Mouse (Mus musculus): ENCODE results near the gene Zfp637. TPM values are rescaled to one million over a fixed set of nuclear protein-coding genes. Genes with fewer than 3 reads are reported as not detected.
"Not testable (repeated sequence)": the region's sequence is repeated elsewhere in the genome, so short reads cannot be mapped to it uniquely, and the experiment has no call there.

The Zfp637 gene
- 10 to 100 TPM; 30.9 to 38.0 TPM for total RNA-seq (2021)
- long read RNA-seq, experiment 1, transcript Zfp637-208 (3 exons, 659 nt), result minor isoform, 8 of 47 reads
- long read RNA-seq, experiment 1, transcript Zfp637-210 (3 exons, 1,098 nt), result major isoform, 20 of 47 reads
- long read RNA-seq, experiment 1, transcript Zfp637-202 (3 exons, 421 nt), result minor isoform, 5 of 47 reads
- long read RNA-seq, experiment 1, partial matches to known transcripts, result 1 of 47 reads
- long read RNA-seq, experiment 1, other reads (novel, unspliced or antisense), result 10 of 47 reads
- long read RNA-seq, experiment 2, transcript Zfp637-210 (3 exons, 1,098 nt), result major isoform, 9 of 27 reads
- long read RNA-seq, experiment 2, partial matches to known transcripts, result 3 of 27 reads
- long read RNA-seq, experiment 2, other reads (novel, unspliced or antisense), result 2 of 27 reads

- peak; percentile 96 for DNase-seq
Measured at GRCm38 (mm10) chr6:117840686-117841510, at the start of gene Zfp637. Gene Zfp637, plus strand, starts transcription at chr6:117841180.

GRCm38 (mm10) chr6:117795251-117795650, 45.7 kb upstream of the Zfp637 start:
- no peak for DNase-seq

DNA sequence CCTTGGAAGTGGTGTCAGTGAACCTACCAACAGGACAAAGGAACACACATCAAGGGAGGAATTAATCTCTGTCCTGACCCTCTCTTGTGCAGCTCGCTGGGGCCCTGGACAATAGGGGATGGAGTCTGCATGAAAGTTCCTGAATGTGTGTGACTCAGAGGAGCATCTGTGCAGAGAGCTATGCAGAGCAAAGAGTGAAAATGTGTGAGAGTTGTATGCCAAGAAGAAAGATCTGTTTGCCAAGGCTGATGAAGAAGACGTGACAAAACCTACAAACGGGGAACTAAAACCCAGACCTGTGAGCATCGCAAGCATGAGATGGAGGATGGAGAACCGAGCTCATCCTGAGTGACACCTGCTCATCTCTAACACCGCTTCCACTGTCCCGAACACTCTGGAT, 40.2 kb upstream of the Zfp637 start:
- DNase-seq, result no peak

GRCm38 (mm10) chr6:117801801-117802200, 39.2 kb upstream of the Zfp637 start:
- DNase-seq, result no peak

DNA sequence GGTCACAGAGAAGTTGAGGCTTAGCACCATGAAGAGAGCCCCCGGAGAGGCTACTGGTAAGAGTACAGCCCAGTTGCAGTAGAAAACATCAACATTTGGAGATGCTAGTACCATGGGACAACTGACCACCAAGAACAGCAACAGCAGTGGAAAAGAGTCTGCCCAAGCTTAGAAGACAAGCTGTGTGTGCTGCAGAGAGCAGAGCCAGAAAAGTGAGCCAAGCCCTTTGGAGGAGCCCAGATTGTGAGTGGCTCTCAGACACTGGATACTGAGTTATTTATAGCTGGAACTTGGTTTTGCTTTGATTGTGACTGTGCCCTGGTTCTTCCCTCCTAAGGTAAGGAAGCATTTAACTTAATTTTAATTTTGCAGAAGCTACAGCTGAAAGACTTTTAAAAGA, 33.2 kb upstream of the Zfp637 start:
- DNase-seq, result no peak

GRCm38 (mm10) chr6:117809816-117810215, 31.2 kb upstream of the Zfp637 start:
- DNase-seq, result no peak

DNA sequence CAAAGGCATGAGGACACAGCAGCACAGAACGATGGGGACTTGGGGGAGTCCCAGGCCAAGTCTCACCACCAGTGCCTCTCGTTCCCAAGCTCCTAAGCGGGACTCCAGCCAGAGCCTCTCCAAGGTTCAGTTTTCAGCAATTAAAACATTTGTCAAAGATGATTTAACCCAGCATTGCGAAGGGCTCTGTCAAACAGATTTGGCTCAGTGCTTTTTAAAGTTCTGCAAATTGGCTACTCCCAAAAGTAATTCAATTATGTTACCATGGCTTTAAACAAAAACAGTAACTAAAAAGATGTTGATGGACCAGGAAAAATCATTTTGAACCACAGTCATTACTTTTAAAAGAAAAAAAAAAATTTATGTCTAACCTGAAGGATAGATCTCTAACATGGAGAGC, 30.3 kb upstream of the Zfp637 start:
- no peak for DNase-seq

GRCm38 (mm10) chr6:117811256-117811655, 29.7 kb upstream of the Zfp637 start:
- DNase-seq, result no peak

- no peak for DNase-seq
Measured at GRCm38 (mm10) chr6:117814681-117815080, 26.3 kb upstream of the Zfp637 start.

- no peak for DNase-seq
Measured at GRCm38 (mm10) chr6:117817108-117817541, 23.9 kb upstream of the Zfp637 start.

- no peak for DNase-seq
Measured at GRCm38 (mm10) chr6:117820327-117820726, 20.7 kb upstream of the Zfp637 start.

- peak; percentile 80 for DNase-seq
Measured at GRCm38 (mm10) chr6:117825369-117825768, 15.6 kb upstream of the Zfp637 start.

DNA sequence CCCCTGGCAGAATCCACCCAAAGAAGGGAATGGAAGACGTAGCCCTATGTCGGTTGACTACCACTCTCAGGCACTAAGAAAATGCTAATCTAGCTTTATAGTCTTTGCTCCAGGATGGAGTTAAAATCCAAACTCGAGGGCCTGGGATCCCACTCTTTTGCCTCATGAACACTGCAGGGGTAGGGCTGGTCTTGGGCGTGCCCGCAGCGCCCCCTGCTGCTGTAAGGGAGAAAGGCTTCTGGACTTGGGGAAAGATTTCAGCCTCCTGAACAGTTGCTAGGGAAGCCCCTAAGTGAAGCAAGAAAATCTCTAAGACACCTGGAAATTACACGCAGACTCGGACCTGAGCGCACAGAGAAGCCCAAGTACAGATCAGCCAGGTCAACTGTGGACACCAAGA, 12.7 kb upstream of the Zfp637 start:
- DNase-seq, result peak; percentile 82

- DNase-seq, result no peak
Measured at GRCm38 (mm10) chr6:117841511-117841955, 553 bp downstream of the Zfp637 start.

DNA sequence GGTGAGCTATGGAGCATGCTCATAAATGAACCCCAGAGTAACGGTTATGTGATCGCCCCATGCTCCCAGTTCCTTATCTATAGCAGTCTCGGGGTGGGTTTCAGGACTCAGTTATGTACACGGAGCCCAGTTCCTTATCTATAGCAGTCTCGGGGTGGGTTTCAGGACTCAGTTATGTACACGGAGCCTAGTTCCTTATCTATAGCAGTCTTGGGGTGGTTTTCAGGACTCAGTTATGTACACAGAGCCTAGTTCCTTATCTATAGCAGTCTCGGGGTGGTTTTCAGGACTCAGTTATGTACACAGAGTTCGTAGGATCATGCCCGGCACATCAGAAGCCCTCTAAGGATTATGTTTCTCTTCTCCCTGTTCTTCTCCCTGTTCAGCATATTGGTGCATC, 3.6 kb downstream of the Zfp637 start:
- DNase-seq, result no peak

DNA sequence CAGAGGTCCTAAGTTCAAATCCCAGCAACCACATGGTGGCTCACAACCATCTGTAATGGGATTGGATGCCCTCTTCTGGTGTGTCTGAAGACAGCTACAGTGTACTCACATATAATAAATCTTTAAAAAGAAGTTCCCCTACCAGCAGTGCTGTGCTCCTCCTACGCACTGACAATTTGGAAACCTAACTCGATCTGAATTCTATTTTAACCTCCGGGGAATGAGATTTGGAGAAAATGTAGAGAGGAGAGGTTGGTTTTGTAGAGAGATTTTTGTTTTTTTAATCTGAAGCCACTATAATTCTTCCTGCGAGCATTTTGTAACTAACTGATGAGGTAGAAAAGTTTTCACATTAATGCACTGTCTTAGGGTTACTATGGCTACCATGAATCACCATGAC, 5.7 kb downstream of the Zfp637 start:
- DNase-seq, result not testable (repeated sequence)

DNA sequence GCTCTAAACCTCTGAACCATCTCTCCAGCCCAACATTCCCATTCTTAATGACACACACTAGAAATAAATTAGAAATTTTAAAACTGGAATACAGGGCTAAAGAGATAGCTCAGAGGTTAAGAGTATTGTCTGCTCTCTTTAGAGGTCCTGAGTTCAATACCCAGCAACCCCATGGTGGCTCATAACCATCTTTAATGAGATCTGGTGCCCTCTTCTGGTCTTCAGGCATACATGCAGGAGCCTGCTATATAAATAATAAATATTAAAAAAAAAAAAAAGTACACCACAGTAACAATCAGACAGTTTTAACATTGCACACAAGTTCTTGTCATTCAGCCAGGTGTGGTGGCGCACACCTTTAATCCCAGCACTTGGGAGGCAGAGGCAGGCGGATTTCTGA, 6.8 kb downstream of the Zfp637 start:
- DNase-seq, result no peak

DNA sequence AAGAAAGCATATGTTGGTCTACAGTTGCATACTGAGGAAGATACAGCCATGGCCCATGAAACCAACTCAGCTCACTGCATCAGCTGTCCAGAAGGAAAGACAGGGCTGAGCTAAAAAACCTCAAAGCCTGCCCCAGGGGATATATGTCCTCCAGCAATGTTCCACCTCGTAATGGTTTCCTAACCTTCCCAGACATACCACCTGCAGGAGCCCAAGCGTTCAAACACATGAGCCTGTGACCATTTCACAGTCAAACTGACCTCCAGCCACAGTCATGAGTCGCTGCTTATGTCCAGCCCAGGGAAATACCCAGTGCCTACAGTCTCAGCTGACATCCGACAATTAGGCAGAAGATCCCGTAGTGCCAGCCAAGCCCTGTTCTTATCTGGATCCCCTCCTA, 7.6 kb downstream of the Zfp637 start:
- no peak for DNase-seq

DNA sequence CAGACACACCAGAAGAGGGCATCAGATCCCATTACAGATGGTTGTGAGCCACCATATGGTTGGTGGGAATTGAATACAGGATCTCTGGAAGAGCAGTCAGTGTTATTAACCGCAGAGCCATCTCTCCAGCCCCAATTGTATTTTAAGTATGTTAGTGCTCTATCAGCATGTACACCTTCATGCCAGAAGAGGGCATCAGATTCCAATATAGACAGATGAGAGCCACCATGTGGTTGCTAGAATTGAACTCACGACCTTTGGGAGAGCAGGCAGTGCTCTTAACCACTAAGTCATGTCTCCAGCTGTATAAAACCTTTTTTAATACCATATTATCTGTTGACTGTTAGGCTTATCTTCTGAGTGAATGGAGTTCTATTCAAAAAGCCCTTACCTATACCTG, 10.8 kb downstream of the Zfp637 start:
- DNase-seq, result no peak

- DNase-seq, result no peak
Measured at GRCm38 (mm10) chr6:117857990-117858389, 17.0 kb downstream of the Zfp637 start.

GRCm38 (mm10) chr6:117861848-117862247, 20.9 kb downstream of the Zfp637 start, which contains the start of gene Zfp239:
Gene Zfp239, plus strand, starts transcription at chr6:117862100.
- DNase-seq, result no peak

DNA sequence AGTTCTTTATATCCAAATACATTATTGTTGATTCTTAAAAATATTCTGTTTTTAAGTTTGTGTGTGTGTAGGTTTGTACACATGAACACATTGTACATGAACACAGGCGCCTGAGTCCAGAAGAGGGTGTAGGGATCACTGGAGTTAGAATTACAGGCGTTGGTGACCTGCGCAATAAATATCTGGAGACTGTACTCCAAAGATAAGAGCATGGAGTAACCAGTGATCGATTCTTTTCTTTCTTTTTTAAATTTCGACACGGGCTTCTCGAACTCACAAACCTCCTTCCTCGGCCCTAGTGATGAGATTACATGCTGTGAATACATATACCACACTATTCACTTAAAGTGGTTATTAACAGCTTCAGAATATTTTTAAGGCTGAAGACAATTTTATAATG, 21.5 kb downstream of the Zfp637 start:
- no peak for DNase-seq

GRCm38 (mm10) chr6:117862899-117863620, 22.1 kb downstream of the Zfp637 start:
- peak; percentile 52 for DNase-seq

Data from adrenal gland, postnatal 10 days (tissue).